Mouse (Mus musculus): ENCODE results near the gene Slc35d2.

Gene Slc35d2

GRCm38 (mm10) chr13:64110421-64110820, 18.7 kb downstream of the Slc35d2 start:
- DNase-seq (ENCODE audit: low read depth, low spot score): no peak

DNA sequence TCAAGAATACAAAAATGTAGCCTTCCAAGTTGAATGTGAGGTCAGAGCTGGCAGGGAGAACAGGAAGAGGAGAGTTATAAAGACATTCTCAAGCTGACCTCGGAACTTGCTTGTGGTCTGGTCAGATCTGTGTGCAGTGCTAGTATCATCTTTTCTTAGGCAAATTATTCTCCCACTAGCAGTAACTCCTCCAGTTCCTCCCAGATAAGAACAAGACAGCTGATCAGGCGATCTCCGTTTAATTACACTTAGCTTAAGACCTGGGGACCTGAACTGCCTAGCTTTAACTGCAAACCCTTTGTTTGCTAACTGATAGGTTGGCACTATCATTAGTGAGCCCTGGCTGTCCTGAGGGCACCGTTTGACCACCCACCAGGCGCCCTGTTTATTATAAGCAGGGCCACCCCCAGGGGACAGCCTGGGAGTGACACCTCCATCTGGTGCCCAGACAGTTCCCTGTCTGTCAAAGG, 20.8 kb downstream of the Slc35d2 start:
- no peak for DNase-seq (ENCODE audit: low read depth, low spot score)

DNA sequence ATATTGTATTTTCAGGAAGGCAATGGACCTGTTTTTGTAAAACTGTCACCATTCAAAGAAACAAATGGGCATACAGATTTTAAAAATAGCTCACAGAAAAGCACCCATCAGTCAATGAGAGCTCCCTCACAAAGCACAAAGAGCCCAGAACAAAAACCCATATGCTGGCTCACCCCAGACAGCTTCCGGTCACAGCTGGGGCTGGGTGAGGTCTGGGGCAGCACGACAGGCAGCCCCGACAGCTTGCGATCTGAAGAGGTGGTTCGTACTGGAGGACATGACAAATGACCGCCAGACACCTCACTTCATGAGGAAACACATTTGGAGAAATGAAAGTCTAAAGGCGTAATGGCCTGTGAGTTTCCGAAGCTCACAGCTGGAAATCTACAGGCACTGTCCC, 21.6 kb downstream of the Slc35d2 start:
- DNase-seq (ENCODE audit: low read depth, low spot score): no peak

- DNase-seq (ENCODE audit: low read depth, low spot score): no peak
Measured at GRCm38 (mm10) chr13:64107105-64107504, 22.1 kb downstream of the Slc35d2 start.

DNA sequence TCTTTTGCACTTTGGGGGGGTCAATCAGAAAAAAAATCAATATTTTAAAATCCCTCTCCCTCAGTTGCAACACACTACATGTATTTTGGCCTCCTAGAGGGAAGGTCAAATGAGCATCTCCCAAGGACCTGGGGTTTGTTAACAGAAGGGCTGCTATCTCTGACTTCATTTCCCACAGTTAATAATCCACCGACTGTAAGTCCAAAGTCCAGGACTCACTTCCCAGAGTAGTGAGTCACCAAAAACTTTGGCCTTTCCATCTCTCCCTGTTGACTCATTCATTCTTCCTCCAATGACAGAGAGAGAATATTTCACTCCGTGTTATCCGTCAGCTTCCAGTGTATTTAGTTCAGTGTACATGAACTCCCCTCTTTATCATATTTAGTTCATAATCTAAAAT, 23.5 kb downstream of the Slc35d2 start:
- no peak for DNase-seq (ENCODE audit: low read depth, low spot score)

- peak; percentile 46 for DNase-seq (ENCODE audit: low read depth, low spot score)
Measured at GRCm38 (mm10) chr13:64100186-64100585, 29.0 kb downstream of the Slc35d2 start.

- peak; percentile 39 for DNase-seq (ENCODE audit: low read depth, low spot score)
Measured at GRCm38 (mm10) chr13:64098992-64099391, 30.2 kb downstream of the Slc35d2 start.

DNA sequence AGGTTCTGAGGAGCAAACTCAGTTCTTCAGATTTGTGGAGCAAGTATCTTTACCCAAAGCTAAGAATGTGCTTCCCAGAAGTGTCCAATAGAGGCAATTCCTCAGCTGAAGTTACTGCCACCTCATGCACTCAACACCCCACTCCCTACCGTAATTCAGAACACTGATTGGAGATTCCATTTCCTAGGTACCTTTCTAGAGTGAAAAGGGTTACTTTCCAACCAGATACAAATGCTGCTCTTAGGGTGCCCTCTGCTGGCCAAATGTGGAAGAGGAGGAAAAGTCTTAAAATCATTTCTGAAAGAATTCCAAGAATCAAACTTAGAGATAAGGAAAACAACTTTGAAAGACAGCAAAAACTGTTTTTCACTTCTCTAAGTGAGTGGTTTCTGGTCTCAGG, 35.8 kb downstream of the Slc35d2 start:
- DNase-seq (ENCODE audit: low read depth, low spot score): peak; percentile 36

GRCm38 (mm10) chr13:64092752-64093151, 36.4 kb downstream of the Slc35d2 start:
- no peak for DNase-seq (ENCODE audit: low read depth, low spot score)

GRCm38 (mm10) chr13:64092141-64092540, 37.0 kb downstream of the Slc35d2 start:
- no peak for DNase-seq (ENCODE audit: low read depth, low spot score)

DNA sequence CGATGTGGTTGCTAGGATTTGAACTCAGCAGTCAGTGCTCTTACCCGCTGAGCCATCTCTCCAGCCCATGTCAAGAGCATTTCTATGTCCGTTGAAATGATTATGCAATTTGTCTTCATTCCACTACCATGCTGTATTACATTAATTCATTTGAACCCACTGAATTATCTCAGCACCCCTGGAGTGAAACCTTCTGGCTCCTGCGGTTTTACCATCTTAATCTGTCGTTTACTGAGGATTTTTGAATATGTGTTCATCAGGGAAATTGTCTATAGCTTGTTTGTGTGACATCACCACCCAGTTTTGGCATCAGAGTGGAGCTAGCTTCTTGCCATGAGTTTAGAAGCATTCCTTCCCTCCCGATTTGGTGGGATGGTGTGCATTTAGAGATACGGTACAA, 38.2 kb downstream of the Slc35d2 start:
- no peak for DNase-seq (ENCODE audit: low read depth, low spot score)

GRCm38 (mm10) chr13:64090278-64090677, 38.9 kb downstream of the Slc35d2 start:
- DNase-seq (ENCODE audit: low read depth, low spot score): no peak

DNA sequence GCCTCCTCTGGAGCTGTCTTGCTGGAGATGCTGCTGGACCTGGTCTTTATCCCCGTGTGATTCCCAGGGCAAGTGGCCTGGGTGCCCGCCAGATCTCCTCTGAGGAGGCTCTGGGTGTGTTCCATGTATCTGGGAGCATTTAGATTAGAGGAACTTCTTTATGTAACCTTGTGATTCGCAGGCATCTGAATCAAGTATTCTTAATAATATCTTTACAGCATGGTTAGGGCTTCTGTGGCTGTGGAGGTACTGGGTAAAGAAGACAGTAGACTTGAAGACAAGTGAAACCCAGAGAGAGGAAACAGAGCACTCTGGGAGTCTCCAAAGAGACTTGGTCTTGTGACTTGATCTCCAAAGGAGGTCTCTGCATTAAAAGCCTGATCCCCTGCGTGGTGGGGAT, 40.0 kb downstream of the Slc35d2 start, which contains the start of gene Hsd17b3:
Gene Hsd17b3, minus strand, starts transcription at position 101 of the 400 bp plus-strand sequence.
- DNase-seq (ENCODE audit: low read depth, low spot score): no peak

- DNase-seq (ENCODE audit: low read depth, low spot score): no peak
Measured at GRCm38 (mm10) chr13:64088057-64088456, 41.1 kb downstream of the Slc35d2 start.

GRCm38 (mm10) chr13:64086036-64086435, 43.1 kb downstream of the Slc35d2 start:
- DNase-seq (ENCODE audit: low read depth, low spot score): no peak

GRCm38 (mm10) chr13:64083331-64083730, 45.8 kb downstream of the Slc35d2 start:
- no peak for DNase-seq (ENCODE audit: low read depth, low spot score)

GRCm38 (mm10) chr13:64081012-64081919, 47.9 kb downstream of the Slc35d2 start:
- no peak for DNase-seq (ENCODE audit: low read depth, low spot score)

DNA sequence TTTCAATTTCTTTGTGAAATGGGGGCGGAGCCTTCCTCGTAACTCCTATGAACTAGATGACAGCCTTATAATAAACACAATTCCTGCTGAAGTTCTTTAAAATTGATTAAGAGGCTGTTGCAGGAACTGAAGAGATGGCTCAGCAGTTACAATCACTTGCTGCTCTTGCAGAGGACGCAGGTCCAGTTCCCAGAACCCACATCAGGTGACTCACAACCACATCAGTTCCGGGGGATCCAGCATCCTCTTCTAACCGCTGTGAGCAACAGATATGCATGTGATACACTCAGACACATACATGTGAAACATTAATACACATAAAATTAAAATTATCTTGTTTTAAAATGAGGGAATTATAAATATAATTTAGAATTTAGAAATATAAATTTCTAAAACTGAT, 51.6 kb downstream of the Slc35d2 start:
- no peak for DNase-seq (ENCODE audit: low read depth, low spot score)

GRCm38 (mm10) chr13:64076074-64076473, 53.1 kb downstream of the Slc35d2 start:
- no peak for DNase-seq (ENCODE audit: low read depth, low spot score)

- DNase-seq (ENCODE audit: low read depth, low spot score): no peak
Measured at GRCm38 (mm10) chr13:64066653-64067052, 62.5 kb downstream of the Slc35d2 start.

DNA sequence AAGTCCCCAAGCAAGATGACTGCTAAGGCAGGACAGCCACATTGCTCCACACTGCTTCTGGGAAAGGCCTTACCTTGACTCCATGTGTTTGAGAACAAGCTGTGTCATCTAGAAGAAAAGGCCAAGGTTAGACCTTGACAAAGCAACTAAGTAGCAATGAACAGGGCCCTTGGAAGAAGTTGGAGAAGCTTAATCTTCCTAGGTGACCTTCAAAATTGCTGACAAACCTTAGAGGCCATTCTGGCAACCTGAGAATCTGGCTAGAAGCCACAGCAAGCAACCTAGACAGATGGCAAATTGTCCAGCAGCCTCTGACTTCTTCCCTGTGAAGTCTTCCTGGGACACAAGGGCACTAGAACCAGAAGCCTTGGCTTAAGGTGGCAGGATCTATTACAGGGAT, 64.9 kb downstream of the Slc35d2 start:
- DNase-seq (ENCODE audit: low read depth, low spot score): no peak

DNA sequence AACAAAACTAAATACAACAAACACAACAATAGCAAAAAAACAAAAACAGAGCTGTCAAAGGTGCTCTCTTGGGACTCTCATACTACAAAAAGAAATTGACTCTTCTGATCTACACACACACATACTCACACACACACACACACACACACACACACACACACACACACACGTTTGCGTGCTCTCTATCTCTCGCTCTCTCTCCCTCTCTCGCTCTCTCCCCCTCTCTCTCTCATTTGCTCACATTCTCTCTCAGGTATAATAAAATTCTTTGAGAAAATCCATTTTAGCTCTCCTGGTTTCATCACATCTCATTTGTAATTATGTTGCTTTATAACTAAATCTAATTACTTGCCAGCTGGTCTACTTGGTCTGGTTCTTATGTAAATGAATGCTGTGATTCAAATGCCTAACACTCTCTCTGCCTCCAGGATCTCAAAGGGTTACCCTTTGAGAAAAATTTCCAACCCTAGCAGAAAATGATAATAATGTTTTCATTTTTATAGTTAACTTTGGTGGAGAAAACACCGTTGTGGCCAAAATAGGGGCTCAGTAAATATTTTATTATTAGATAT, 68.1 kb downstream of the Slc35d2 start:
- no peak for DNase-seq (ENCODE audit: low read depth, low spot score)

- DNase-seq (ENCODE audit: low read depth, low spot score): no peak
Measured at GRCm38 (mm10) chr13:64053959-64054358, 75.2 kb downstream of the Slc35d2 start.
